Mouse (Mus musculus) heart, embryonic 11.5 days (tissue): ENCODE data around the gene 1700057G04Rik. TPM values are rescaled to one million over a fixed set of nuclear protein-coding genes. Genes with fewer than 3 reads are reported as not detected.

Experiments
- ATAC-seq: fragments of 200-750 bp; cut with Nextera tagmentation; replicated peaks from 2 replicates; pipeline ENCODE4 v1.8.0; 2017; ENCODE audit warnings: moderate library complexity; ENCODE audit not compliant: insufficient number of reproducible peaks, low FRiP score, low TSS enrichment
- H3K27ac ChIP-seq: fragments of 300-500 bp; sonication (generic); 2 replicates; pipeline ENCODE4 v1.5.1; 2014; ENCODE audit warnings: mild to moderate bottlenecking, low read depth, low read length
- H3K27me3 ChIP-seq: fragments of 300-500 bp; sonication (generic); 2 replicates; pipeline ENCODE4 v1.6.1; 2014; ENCODE audit warnings: mild to moderate bottlenecking, low read length, mixed read lengths; ENCODE audit not compliant: control insufficient read depth, insufficient read depth
- H3K36me3 ChIP-seq: fragments of 300-500 bp; sonication (generic); 2 replicates; pipeline ENCODE4 v1.6.1; 2014; ENCODE audit warnings: mild to moderate bottlenecking, low read length, moderate library complexity, mixed read lengths; ENCODE audit not compliant: control insufficient read depth, insufficient read depth
- H3K4me1 ChIP-seq: fragments of 300-500 bp; sonication (generic); 2 replicates; pipeline ENCODE4 v1.6.1; 2014; ENCODE audit warnings: low read length; ENCODE audit not compliant: control insufficient read depth, insufficient read depth
- H3K4me2 ChIP-seq: fragments of 300-500 bp; sonication (generic); 2 replicates; pipeline ENCODE4 v1.6.1; 2014; ENCODE audit warnings: mild to moderate bottlenecking, moderate library complexity
- H3K4me3 ChIP-seq: fragments of 300-500 bp; sonication (generic); 2 replicates; pipeline ENCODE4 v1.5.1; 2014; ENCODE audit warnings: low read depth, low read length
- H3K9ac ChIP-seq: fragments of 300-500 bp; sonication (generic); 2 replicates; pipeline ENCODE4 v1.6.1; 2014; ENCODE audit warnings: mild to moderate bottlenecking, low read depth, low read length, moderate library complexity
- H3K9me3 ChIP-seq: fragments of 300-500 bp; sonication (generic); replicated peaks from 2 replicates; pipeline ENCODE4 v1.6.1; 2016; ENCODE audit warnings: low read length; ENCODE audit not compliant: control insufficient read depth
- WGBS: fragments of 180-500 bp; shearing (Covaris S2); extraction: QIAGEN DNeasy Blood & Tissue Kit; methylation state at CpG from one replicate; pipeline ENCODE4 v1.1.7; 2014; ENCODE audit not compliant: insufficient replicate concordance; 5-methylcytosine and 5-hydroxymethylcytosine counted together
- polyA plus RNA-seq: library from polyadenylated mRNA; unstranded; fragments of >200 nt; fragmentation: Nextera tagmentation; extraction: Ambion mirVana; gene quantifications from 2 replicates; pipeline ENCODE4 v1.2.1, GENCODE M21; 2014

Gene 1700057G04Rik
- polyA plus RNA-seq, 1 experiment from 2014 or later = not detected

- Histone ChIP-seq H3K4me2 (no peak overlapping the region), H3K4me3 (no peak overlapping the region), H3K4me1 (no peaks in the 10 kb centered on the region), H3K27me3 (no peaks in the 10 kb centered on the region), H3K9me3 (no peaks in the 10 kb centered on the region), H3K27ac (no peak overlapping the region), H3K9ac (no peak overlapping the region), H3K36me3 (no peaks in the 10 kb centered on the region)
- ATAC-seq = no peak
- 76% methylated on average over 4 of the region's 4 CpGs for WGBS
Observed at GRCm38 (mm10) chr9:92326813-92327212, 17.6 kb downstream of the 1700057G04Rik start.

- 77% methylated on average over 4 of the region's 4 CpGs for WGBS
- no peaks in the 10 kb centered on the region for H3K4me1 ChIP-seq
- no peak for ATAC-seq
Observed at GRCm38 (mm10) chr9:92331383-92331782, 22.2 kb downstream of the 1700057G04Rik start.

DNA sequence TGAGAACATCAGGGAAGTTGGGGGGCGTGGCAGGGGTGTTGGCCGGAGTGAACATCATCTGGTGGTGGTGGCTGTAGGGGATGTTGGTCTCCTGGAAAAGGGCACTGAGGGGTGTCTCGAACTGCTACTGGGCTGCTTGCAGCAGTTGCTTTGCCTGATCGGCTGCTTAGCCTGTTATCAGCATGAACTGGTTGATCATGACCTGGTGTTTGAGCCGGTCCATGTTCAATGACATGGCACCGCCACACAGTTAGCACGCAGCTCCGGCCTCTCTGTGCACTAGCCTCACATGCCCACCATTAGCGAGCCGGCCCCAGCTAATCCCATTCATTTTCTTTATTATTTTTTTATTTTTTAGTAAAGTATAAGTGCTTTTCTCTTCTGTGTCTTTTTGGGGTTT is 25.7 kb downstream of the 1700057G04Rik start:
- WGBS = 89% methylated on average over 10 of the region's 10 CpGs
- Histone ChIP-seq H3K27ac (no peak overlapping the region), H3K27me3 (no peaks in the 10 kb centered on the region), H3K36me3 (no peaks in the 10 kb centered on the region), H3K9me3 (no peaks in the 10 kb centered on the region), H3K4me1 (no peaks in the 10 kb centered on the region), H3K4me3 (no peak overlapping the region), H3K4me2 (no peak overlapping the region), H3K9ac (no peak overlapping the region)
- no peak for ATAC-seq

More at GRCm38 (mm10) chr9:92331383-92331782, 22.2 kb downstream of the 1700057G04Rik start:
- Histone ChIP-seq H3K9me3 (no peaks in the 10 kb centered on the region), H3K9ac (no peak overlapping the region), H3K36me3 (no peaks in the 10 kb centered on the region), H3K27ac (no peak overlapping the region), H3K4me2 (no peak overlapping the region), H3K27me3 (no peaks in the 10 kb centered on the region), H3K4me3 (no peak overlapping the region)

GRCm38 (mm10) chr9:92335277-92335818 is 26.2 kb downstream of the 1700057G04Rik start:
- H3K4me2 ChIP-seq = no peak overlapping the region
- no peak for ATAC-seq

GRCm38 (mm10) chr9:92337063-92337462 is 27.9 kb downstream of the 1700057G04Rik start:
- WGBS = 78% methylated on average over 1 of the region's 1 CpGs
- H3K36me3 ChIP-seq = no peaks in the 10 kb centered on the region
- no peaks in the 10 kb centered on the region for H3K9me3 ChIP-seq
- no peaks in the 10 kb centered on the region for H3K27me3 ChIP-seq
- H3K27ac ChIP-seq = no peak overlapping the region
- H3K4me3 ChIP-seq = no peak overlapping the region
- H3K4me1 ChIP-seq = no peaks in the 10 kb centered on the region
- no peak overlapping the region for H3K9ac ChIP-seq
- ATAC-seq = no peak
- no peak overlapping the region for H3K4me2 ChIP-seq

More at GRCm38 (mm10) chr9:92335277-92335818, 26.2 kb downstream of the 1700057G04Rik start:
- Histone ChIP-seq H3K27ac (no peak overlapping the region), H3K4me1 (no peaks in the 10 kb centered on the region), H3K36me3 (no peaks in the 10 kb centered on the region), H3K9ac (no peak overlapping the region), H3K9me3 (no peaks in the 10 kb centered on the region), H3K4me3 (no peak overlapping the region), H3K27me3 (no peaks in the 10 kb centered on the region)
- 81% methylated on average over 6 of the region's 6 CpGs for WGBS

GRCm38 (mm10) chr9:92337661-92338060 is 28.5 kb downstream of the 1700057G04Rik start:
- Histone ChIP-seq H3K27ac (no peak overlapping the region), H3K9me3 (no peaks in the 10 kb centered on the region), H3K4me3 (no peak overlapping the region), H3K27me3 (no peaks in the 10 kb centered on the region), H3K36me3 (no peaks in the 10 kb centered on the region), H3K9ac (no peak overlapping the region), H3K4me1 (no peaks in the 10 kb centered on the region), H3K4me2 (no peak overlapping the region)
- ATAC-seq = no peak
- 82% methylated on average over 3 of the region's 3 CpGs for WGBS

GRCm38 (mm10) chr9:92338954-92339353 is 29.8 kb downstream of the 1700057G04Rik start:
- 64% methylated on average over 1 of the region's 1 CpGs for WGBS
- no peak overlapping the region for H3K4me2 ChIP-seq
- H3K9ac ChIP-seq = no peak overlapping the region
- H3K27ac ChIP-seq = no peak overlapping the region
- H3K4me1 ChIP-seq = no peaks in the 10 kb centered on the region
- H3K27me3 ChIP-seq = no peaks in the 10 kb centered on the region
- H3K4me3 ChIP-seq = no peak overlapping the region
- no peaks in the 10 kb centered on the region for H3K9me3 ChIP-seq
- H3K36me3 ChIP-seq = no peaks in the 10 kb centered on the region
- no peak for ATAC-seq

- no peak for ATAC-seq
- WGBS = 91% methylated on average over 1 of the region's 1 CpGs
- Histone ChIP-seq H3K27me3 (no peaks in the 10 kb centered on the region), H3K27ac (no peak overlapping the region), H3K9me3 (no peaks in the 10 kb centered on the region), H3K36me3 (no peaks in the 10 kb centered on the region), H3K4me2 (no peak overlapping the region), H3K4me3 (no peak overlapping the region), H3K4me1 (no peaks in the 10 kb centered on the region), H3K9ac (no peak overlapping the region)
Observed at GRCm38 (mm10) chr9:92351924-92352323, 42.7 kb downstream of the 1700057G04Rik start.

- H3K4me3 ChIP-seq = no peak overlapping the region
- H3K27me3 ChIP-seq = no peaks in the 10 kb centered on the region
- H3K27ac ChIP-seq = no peak overlapping the region
- no peak overlapping the region for H3K9ac ChIP-seq
- 73% methylated on average over 3 of the region's 3 CpGs for WGBS
- no peak overlapping the region for H3K4me2 ChIP-seq
- no peaks in the 10 kb centered on the region for H3K9me3 ChIP-seq
- no peaks in the 10 kb centered on the region for H3K4me1 ChIP-seq
- ATAC-seq = no peak
- H3K36me3 ChIP-seq = no peaks in the 10 kb centered on the region
Observed at GRCm38 (mm10) chr9:92353306-92353705, 44.1 kb downstream of the 1700057G04Rik start.
